Comparison of ENCODE assay signal across 8 mouse cellular contexts in genomic region chr12:69360997-69361899, GRCm38 (mm10). TPM values are rescaled to one million over a fixed set of nuclear protein-coding genes. Genes with fewer than 3 reads are reported as not detected.
DNase-seq lines count a peak whose midpoint lies in the region; ATAC-seq lines count a peak whose summit lies in the region.
"Not testable (repeated sequence)": the region's sequence is repeated elsewhere in the genome, so short reads cannot be mapped to it uniquely, and the experiment has no call there.

No protein-coding gene starts in this region.

- ATAC-seq in hindbrain, embryonic 12.5 days (ENCODE audit: low FRiP score): peak; percentile 98

- H3K4me3 ChIP-seq in hindbrain, embryonic 12.5 days: peak overlapping the region; percentile 53

- peak overlapping the region; percentile 68 for H3K9ac ChIP-seq in hindbrain, embryonic 12.5 days

- peak overlapping the region; percentile 86 for H3K27ac ChIP-seq in hindbrain, embryonic 12.5 days

- not testable (repeated sequence) for H3K4me1 ChIP-seq in hindbrain, embryonic 12.5 days

- H3K9me3 ChIP-seq in hindbrain, embryonic 12.5 days (replicated peaks): not testable (repeated sequence)

- not testable (repeated sequence) for H3K36me3 ChIP-seq in hindbrain, embryonic 12.5 days

- under 1% methylated on average over 41 of the region's 50 CpGs for WGBS in hindbrain, embryonic 12.5 days

- H3K27me3 ChIP-seq in hindbrain, embryonic 12.5 days: not testable (repeated sequence)

- H3K4me2 ChIP-seq in hindbrain, embryonic 12.5 days (replicated peaks): peak overlapping the region; percentile 63

- DNase-seq in Muller cell, postnatal 12 days (ENCODE audit: inconsistent ontology term): peak; percentile 99
- DNase-seq in cerebellum, adult 9-11 months: peak; percentile 99
- DNase-seq in frontal cortex, postnatal 10 days (ENCODE audit: low spot score in 2 of 2): peak; percentile 96 to 99
- DNase-seq in layer of hippocampus, postnatal 14 days (ENCODE audit: low spot score in 2 of 2): peak; percentile 99
- DNase-seq in lung, postnatal 14 days: peak; percentile 100
- peak; percentile 93 for DNase-seq in retina, adult 2 months (ENCODE audit: low read depth, low spot score)
- peak; percentile 99 for DNase-seq in thymus, postnatal 36 days

RNA-seq across cellular contexts. Expression of gene Nemf, which starts 4.3 kb away (rescaled TPM):
- polyA plus RNA-seq in hindbrain, embryonic 12.5 days (2016; fragmentation: Nextera tagmentation; extraction: Ambion mirVana): 82.0 and 90.7 TPM in 2 replicates
- total RNA-seq in layer of hippocampus, postnatal 14 days (2021): 10 to 100 TPM; 41.5 to 43.0 TPM

RNA-seq across cellular contexts. Expression of gene Arf6, which starts 10.7 kb away (rescaled TPM):
- polyA plus RNA-seq in hindbrain, embryonic 12.5 days (2016; fragmentation: Nextera tagmentation; extraction: Ambion mirVana): 56.1 and 61.9 TPM in 2 replicates
- 10 to 100 TPM; 52.7 to 54.7 TPM for total RNA-seq in layer of hippocampus, postnatal 14 days (2021)

RNA-seq across cellular contexts. Expression of gene Gm9887, which starts 11.0 kb away (rescaled TPM):
- 1.1 and 1.8 TPM in 2 replicates for polyA plus RNA-seq in hindbrain, embryonic 12.5 days (2016; fragmentation: Nextera tagmentation; extraction: Ambion mirVana)
- 1 to 10 TPM in 1 of 2 experiments, under 1 TPM in 1; 0.58 to 1.1 TPM for total RNA-seq in layer of hippocampus, postnatal 14 days (2021)

Comparison
In these comparisons a context has a peak if more than half of its experiments do, and no peak if none do; other contexts are left out.
1. Peak in every context shown above with its lines: DNase-seq, ATAC-seq, H3K4me3 ChIP-seq and H3K27ac ChIP-seq.